Mouse (Mus musculus) 416B (cell line): ENCODE data around the gene Peak1.
A peak's percentile ranks its signal among the peaks of the same experiment; 100 is the strongest.
"Not testable (repeated sequence)": the region's sequence is repeated elsewhere in the genome, so short reads cannot be mapped to it uniquely, and the experiment has no call there.

Experiments used
- DNase-seq: peaks from one replicate; pipeline ENCODE4 v3.0.0; 2011; ENCODE audit warnings: low read depth

Peak1 gene

DNA sequence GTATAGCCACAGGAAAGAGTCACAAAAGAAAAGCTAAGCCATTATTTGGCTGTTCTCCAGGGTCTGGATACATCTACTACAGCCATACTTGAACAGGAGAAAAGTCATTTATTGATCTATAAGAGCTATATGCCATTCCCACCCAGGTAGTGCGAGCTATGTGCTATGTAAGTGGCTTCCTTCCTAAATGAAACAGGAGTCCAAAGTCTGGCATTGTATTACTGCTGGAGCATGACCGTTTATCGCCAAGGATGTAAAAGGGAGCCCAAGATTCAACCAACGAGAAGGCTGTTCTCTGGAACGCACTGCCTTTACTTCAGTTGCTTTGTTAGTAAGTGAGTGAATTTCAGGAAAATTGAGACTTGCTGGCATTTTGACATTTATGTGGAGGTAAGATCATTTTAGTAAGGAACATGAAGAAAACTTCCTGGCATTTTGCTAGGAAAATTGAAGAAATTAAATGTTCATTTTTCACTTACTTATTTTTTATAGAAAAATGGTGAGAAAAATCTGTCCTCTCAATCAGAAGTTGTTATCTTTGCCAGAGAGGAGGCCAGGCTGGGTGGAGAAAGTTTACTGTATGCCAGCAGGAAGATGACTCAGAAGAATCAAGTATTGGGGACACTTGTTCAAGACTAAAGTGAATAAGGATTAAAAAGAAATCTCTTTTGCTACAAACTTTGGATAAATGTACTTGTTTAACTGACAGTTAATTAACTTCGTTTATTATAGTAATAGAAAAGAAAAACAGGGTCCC is 162.0 kb downstream of the Peak1 start:
- DNase-seq: peak; percentile 54

DNA sequence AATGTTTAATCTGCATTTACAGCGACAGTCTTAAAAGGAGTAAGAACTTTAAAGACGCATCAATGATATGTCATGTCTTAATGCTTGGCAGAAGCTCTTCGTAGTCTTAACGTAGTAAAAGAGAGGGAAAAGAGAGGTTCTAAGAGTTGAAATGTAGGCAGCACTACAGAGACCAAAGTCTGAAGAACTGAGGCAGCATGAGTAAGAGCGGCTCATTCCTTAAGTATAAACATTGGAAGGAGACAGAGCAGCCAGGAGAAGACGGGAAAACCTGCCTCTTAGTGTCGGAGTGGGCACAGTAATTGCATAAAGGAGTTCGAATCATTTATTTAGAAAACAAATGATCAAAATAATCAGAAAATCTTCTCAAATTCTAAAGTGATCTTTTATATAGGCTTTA is 173.5 kb downstream of the Peak1 start:
- DNase-seq: no peak

DNA sequence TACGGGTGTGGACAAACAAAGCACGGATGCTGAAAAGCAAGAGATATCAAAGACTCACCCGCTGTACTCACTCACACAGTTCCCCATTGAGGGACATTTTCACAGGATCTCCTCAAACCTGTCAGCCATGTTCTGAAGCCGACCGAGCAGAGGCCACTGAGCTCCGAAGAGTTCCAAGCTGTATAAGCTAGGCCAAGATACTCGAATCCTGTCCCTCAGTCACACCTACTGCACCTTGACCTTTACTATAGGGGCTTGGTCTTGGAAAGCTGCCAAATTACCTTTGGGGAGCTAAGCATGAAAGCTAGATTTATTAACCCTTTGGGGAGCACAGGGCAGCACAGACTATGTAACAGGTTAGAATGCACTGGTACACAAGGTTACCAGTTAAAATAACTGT is 174.0 kb downstream of the Peak1 start:
- no peak for DNase-seq

DNA sequence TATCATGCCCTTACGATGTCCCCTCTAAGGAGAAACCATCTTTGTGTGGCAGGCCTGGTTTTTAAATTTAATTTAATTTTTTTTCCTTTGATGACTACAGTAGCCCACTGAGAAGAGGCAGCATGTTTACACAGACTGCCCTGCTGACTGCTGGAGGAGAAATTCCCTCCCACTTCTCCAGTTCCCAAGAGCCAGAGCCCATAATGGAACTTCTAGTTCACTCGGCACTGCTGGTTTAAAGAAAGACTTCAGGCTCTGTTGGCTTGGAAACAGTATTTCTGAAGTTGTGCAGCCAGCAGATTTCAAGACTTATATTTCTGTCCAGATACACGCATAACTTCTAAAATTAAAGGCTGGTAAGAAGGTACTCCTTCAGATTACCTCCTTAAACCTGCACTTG is 175.2 kb downstream of the Peak1 start:
- DNase-seq: no peak

DNA sequence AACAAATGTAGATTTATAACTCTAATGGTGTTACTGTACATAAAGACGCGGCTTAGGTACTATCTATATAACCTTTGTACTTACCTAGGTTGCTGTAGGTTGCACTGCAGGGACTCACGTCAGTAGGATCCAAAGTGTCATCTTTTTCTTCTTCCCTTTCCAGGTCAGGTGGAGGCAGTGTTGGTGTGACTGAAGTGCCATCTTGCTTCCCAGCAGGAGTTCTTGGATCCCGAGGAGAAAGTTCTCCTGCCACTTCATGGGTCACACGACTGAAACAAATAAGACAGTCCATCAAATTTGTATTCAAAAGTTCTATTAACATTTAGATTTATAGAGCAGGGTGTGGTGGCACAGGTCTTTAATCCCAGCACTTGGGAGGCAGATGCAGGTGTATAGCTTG is 176.8 kb downstream of the Peak1 start:
- no peak for DNase-seq

DNA sequence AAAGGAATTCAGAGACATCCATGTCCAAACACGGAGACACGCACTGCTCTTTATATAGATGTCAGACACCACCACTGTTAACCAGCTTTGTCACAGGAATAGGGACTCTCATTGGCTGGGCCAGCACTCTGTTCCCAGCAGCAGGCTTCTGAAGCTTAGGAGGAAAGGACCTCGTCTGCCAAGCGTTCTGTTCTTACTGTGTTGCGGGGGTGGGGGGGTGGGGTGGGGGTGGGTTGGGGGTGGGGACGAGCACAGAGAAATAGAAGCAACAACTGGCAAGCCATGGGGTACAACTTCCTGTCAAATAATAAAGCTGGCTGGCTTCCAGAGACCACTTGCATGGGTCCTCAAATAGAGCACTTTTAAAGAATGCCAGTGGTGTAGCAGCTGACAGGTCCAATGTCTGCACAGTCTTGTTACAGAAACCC is 182.0 kb downstream of the Peak1 start:
- DNase-seq: no peak

DNA sequence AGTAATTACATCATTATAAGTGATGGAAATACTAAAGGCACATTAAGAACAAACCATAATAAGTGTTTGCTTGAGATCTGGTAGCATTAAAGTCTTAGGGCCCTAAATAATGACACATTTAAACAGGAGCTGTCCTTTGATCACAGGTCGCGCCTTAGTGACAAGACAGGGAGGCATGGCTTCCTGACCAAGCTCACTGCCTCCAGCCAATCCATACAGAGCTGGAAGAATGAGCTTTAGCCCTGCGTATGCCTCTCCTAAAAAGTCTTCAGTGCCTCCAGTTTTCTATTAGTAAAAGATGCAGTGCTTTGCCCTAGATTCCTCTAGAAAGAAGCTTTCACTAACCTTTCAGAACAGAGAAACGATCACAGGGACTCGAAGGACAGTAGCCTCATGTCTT is 182.6 kb downstream of the Peak1 start:
- DNase-seq: no peak

DNA sequence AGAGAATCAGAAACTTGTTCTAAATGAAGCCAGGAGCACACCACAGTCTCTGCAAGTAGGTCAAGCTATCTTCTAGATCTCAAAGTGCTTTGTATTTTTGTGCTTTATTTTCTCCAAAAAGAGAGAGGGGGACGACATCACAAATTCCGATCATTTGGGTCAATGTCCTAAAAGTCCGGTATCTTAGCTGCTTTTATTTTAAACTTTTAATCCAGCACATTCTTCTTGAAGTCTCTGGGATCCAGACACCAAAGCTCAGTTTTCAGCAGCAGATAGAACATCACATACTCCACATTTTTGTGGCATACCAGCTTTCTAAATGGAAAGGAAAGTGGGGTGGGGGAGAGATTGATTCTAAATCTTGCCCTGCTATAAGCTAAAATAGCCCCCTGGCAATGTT is 183.3 kb downstream of the Peak1 start:
- DNase-seq: no peak

DNA sequence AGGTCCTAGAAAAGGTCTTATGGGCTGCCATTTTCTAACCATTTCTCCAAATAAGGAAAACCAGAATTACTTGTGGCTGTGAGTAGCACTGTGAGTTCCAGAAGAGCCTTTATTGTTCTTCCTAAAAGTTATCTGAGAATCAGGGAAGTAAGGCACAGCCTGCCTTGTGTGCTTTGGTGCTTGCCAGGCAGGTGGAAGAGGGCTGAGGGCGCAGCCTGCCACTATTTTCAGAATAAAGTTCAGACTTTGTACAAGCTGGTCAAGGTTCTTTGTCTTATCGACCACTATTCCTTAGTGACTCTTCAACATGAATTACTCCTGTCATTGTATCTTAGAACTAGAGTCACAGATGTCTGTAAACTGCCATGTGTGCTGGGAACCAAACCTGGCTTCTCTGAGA is 184.6 kb downstream of the Peak1 start:
- DNase-seq: no peak

DNA sequence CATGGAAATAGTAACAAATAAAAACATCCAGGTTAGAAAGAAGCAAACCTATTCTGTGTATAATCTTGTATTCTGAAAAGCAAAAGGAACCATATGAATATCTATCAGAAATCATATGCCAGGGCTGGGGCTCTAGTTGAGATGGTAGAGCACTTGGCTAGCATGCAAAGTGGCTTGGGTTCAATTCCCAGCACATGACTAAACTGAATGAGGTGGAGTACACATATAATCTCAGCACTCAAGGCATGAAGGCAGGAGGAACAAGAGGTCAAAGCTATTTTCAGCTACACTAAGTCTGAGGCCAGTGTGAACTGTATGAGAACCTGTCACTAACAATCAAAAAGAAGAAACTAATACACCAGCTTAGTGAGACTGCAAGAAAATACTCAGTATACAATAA is 187.0 kb downstream of the Peak1 start:
- no peak for DNase-seq

DNA sequence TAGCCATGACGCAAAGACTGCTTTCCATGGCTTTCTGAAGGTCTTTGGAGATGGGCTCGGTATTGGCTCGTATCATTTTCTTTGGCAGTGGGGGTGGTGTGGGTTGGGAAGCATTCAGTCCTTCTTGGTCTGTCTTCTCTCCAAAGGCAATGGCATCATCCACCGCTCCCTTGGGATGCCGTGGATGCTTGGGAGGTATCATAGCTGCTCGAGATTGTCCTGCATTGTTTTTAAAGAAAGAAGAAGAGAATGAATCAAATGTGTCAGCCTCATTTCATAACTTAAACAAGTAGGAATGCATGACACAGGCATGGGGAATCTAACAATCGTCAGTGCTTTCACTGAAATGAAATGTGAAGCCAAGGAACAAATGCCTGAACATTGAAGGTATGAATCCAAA is 190.2 kb downstream of the Peak1 start:
- DNase-seq: no peak

DNA sequence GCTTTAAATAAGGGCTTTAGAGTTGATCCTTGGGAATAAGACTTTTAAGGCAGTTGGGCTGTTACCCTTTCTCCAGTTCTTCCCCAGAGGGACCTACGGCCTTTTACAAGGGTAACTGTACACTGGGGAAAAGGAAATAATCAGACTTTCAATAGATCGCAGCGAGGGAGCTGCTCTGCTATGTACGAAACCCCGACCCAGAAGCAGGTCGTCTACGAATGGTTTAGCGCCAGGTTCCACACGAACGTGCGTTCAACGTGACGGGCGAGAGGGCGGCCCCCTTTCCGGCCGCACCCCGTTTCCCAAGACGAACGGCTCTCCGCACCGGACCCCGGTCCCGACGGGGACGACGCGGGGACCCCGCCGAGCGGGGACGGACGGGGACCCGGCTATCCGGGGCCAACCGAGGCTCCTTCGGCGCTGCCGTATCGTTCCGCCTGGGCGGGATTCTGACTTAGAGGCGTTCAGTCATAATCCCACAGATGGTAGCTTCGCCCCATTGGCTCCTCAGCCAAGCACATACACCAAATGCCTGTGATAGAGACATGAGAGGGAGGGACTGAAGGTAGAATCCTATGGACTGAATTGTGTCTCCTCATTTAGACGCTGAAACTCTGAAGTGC is 194.3 kb downstream of the Peak1 start:
- not testable (repeated sequence) for DNase-seq

DNA sequence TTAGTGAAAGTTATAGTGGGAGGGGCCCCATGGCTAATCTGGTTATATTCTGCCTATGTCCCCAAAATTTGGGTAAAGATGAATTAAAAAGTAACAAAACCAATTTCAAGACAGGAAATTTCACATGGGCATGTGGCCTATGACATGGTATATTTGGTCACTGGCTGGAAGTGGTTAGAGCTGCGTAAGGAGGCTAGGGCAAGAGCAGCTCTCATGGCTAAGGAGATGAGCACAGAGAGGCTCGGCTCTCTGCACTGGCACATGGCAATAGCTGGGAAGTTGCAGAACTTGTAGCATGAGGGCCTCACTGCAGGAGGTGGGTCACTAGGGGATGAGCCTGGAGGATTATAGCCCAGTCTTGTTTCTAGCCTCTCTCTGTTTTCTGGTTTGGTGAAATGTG is 199.0 kb downstream of the Peak1 start:
- peak; percentile 66 for DNase-seq

DNA sequence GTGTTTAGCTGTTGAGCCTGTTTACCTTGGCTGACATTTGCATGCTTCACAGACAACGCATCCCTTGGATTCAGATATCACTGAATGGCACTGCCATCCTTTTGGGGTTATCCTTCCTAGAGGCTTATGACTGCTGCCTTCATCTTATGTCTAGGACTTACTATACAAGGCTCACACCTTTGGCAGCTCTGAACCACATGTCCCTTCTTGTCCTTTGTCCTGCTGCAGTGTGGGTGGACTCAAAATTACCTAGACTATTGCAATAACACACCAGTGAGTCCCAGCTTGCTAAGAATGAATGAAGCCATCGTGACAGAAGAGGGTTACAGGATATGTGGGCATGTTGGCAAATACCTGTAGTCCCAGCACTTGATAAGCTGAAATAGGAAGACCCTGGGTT is 199.8 kb downstream of the Peak1 start:
- no peak for DNase-seq

DNA sequence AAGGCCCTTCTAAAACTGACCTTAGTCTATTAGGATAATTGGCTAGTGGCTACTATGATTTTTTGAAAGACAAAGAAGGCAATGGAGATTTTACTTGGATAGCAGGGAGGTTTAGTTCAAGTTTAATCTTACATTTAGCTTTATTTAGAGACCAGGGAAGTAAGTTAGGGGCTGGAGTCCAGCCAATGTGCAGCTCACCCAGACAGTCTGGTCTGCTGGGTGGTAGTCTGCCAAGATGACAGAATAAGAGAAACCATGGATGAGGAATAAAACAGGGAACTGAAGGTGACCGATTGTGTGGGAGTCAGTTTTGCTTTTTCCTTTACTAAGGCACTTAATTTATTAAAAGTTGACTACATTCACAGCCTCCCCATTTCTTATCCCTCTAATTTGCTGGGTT is 200.5 kb downstream of the Peak1 start:
- no peak for DNase-seq

DNA sequence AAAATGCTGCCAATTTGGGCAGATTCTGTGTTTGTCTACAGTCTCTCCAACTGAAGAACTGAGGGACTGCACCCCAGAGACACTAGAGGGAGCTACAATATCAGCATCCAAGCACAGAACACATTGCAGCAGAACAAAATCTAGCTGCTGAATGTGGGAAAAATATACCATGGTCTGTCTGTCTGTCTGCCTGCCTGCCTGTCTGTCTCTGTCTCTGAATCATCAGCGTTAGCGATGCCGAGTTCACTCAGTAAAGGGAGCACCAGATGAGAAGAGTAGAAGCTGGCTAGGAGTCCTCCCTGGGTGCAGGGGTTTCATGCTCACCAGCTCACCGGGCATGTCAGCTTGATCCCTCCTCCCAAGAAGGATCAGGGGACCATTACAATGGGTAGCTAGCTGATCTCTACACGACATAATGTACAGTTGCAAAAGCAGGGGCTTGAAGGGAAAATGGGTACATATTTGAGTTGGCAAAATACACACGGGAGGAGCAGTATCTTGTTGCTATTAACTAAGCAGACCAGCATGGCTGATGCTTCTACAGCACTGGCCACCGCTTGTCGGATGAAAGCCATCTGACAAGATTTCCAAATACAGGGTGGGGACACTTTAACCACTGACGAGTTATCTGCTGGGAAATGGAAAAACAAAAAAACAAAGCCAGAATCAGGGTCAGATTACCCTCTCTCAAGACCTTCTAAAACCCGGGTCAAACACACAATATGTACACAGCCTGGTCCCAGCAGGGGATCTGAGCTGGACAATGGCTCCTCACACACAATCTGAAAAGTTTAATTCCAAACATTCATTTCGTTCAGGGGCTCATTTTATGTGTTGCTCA is 204.2 kb downstream of the Peak1 start:
- DNase-seq: peak; percentile 83

DNA sequence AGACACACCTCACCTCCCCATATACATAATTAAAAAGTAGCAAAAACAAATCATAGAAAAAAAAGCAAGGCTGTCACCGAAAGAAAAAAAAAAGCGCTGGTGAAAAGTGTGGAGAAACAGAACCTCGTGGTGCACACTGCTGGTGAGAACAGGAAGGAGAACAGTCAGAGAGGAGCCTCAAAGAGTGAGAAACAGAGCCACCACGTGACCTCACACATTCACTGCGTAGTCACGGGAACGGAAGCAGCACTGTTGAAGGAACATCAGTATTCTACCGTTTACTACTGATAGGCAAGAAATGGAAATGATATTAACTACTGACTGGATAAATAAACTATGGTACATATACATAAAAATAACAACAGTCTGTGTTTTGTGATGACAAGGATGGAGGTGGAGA is 209.1 kb downstream of the Peak1 start:
- DNase-seq: peak; percentile 38

DNA sequence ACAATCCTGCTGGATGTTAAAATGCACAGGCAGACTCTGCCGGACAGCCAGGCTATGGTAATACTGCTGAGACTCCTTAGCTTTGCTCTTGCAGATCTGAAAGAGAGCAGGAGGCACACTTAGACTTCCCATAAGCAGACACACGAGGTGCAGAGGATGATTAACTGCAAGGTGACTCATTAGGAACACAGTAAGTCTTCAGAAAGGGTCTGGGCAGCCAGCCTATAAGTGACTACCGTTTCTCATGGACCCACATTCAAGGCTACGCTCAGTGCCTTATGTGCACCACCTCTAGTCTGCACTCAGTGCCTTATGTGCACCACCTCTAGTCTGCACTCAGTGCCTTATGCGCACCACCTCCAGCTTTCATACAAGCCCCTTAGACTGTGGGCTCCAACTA is 210.4 kb downstream of the Peak1 start:
- DNase-seq: peak; percentile 49

DNA sequence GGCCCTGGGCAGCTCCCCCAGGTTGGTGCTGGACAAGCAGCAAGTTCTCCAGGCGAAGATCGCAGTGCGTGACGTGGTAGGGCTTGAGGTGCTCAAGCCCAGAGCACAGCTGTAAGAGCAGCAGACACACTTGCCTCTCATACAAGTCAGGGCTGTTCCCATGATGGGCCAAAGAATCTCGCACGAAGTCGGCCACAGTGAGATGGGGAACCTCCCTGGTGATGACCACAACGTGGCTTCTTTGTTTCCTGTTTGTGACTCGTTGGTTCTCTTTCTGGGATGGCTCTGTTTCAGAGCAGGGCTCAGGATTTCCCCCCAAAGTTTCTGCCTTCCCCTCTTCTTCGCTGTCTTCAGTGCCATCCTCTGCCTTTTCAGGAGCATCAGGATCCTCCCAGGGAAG is 210.8 kb downstream of the Peak1 start:
- DNase-seq: peak; percentile 61

DNA sequence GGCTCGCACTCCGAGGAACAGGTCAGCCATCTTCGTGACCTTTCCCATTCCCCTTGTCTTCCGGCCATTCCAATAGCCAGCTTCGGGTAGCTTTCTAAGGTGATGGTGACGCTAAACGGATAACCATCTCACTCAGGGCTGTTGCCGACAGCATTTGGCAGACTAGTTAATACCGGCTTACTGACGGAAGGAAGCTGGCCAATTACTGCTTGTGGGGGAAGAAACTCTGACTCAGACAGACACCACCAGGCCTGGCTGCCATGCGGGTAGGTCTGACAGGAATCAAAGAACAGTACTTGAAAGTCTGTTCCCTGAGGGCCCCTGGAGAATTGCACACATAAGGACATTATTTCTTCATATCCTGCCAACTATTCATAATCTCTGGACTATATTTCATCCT is 212.5 kb downstream of the Peak1 start:
- DNase-seq: peak; percentile 77

DNA sequence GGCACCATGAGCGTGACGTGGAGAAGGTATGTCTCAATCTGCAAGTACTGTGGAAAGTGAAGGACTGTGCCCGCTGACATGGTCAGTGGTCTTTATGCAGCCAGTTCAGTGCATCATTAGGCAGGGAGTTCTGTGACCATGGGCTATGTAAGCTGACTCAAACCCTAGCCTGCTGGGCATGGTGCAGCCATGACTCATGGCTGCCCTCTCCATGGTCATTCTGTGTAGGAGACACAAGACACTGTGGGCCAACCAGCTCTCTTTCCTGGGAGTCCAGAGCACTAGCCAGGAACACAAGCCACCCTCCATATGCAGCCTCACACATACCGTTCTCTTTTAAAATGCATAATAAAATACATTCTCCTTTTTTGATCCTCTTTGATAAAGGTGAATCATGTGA is 213.6 kb downstream of the Peak1 start:
- no peak for DNase-seq

DNA sequence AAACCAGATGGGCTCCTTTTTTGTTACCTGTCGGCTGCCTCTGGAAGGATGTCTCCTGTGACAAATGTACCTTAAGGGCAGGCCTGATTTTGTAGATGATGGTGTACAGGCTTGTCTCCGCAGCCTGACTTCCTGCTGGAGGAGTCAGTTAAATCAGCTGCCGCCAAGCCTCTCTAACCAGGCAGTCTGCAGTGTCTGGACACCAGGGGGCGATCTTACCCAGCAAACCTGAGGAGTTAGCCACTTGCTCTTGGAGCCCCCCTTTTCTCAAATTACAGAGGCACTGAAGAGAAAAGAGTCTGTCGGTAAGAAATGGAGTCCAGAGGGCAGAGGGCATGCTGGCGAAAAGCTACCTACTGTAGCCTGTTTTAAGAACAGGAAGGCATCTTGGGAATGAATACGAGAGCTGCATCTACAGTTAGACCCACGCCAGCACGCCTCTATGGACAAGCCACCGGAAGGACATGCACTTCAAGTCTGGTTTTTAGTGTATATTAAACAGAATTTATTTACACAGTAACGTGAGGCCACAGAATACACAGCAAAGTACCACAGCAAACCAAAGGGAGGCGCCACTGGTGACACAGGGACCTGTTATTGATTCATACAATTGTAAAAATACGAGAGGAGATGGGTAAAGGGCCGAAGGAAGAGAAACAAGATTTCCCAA is 217.1 kb downstream of the Peak1 start:
- DNase-seq: peak; percentile 91

DNA sequence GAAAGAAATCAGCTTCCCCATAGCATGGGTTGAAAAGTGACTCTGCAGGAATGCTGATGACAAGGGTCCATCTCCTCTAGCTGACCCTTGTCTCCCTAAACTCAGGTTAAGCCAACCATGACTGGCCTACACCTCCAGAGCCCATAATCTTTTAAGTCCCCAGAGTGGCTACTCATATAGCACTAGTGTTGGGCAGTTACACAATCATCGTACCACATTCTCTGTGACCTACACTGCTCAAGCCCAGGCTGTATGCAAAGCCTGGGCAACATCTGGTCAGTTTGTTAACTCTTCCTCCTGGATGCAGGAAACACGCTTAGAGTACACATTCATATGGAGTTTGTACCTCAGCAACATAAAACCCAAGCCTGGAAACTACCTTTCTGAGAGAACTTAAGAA is 217.7 kb downstream of the Peak1 start:
- peak; percentile 64 for DNase-seq
